Mouse (Mus musculus) v-Abl transformed pro-B cells (cell line): ENCODE data around the gene Letmd1.

Experiments used
- in situ Hi-C, 2 experiments: fragments of 400-800 bp; cut with MboI; formaldehyde crosslinking; loops; one replicate each; pipeline ENCODE4 v1.15.1; 2025; ENCODE audit not compliant: unreplicated experiment in 2 of 2

Letmd1 gene

GRCm38 (mm10) chr15:100489263-100489662 is 20.4 kb downstream of the Letmd1 start:
- in situ Hi-C loops, result no loop called here

DNA sequence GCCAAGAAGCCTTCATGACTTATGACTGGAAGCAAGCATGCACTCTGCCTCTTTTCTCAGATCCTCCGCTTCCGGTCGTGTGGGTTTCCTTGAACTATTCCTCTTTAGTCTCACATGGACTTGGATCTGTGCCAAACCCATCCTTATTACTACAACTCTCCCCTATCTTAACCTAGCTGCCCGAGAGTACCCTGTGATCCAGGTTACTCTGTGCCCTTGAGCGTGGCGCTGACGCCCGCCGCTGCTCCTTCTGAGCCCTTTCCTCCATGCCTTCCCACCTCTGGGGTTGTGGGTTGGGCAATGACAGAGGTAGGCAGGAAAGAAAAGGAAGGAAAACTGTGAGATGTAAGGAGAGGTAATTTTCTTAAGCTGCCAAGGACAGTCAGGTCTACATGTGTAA is 23.1 kb downstream of the Letmd1 start:
- in situ Hi-C loops, result no loop called here

- in situ Hi-C loops, result loop anchor here in 1 of 2 experiments (5.0 kb wide), 1 partner anchor 58 kb away; the partner anchor contains the start of gene Tfcp2
Measured at GRCm38 (mm10) chr15:100494647-100495046, 25.8 kb downstream of the Letmd1 start.

GRCm38 (mm10) chr15:100495102-100495501 is 26.3 kb downstream of the Letmd1 start, which contains the start of gene Csrnp2:
Csrnp2 (minus strand) TSS chr15:100495488.
- in situ Hi-C loops, result loop anchor here in 1 of 2 experiments (5.0 kb wide), 1 partner anchor 57 kb away; the partner anchor contains the start of gene Tfcp2

- in situ Hi-C loops, result loop anchor here in 1 of 2 experiments (5.0 kb wide), 1 partner anchor 53 kb away; the partner anchor contains the start of gene Tfcp2
Measured at GRCm38 (mm10) chr15:100499506-100499905, 30.7 kb downstream of the Letmd1 start.

DNA sequence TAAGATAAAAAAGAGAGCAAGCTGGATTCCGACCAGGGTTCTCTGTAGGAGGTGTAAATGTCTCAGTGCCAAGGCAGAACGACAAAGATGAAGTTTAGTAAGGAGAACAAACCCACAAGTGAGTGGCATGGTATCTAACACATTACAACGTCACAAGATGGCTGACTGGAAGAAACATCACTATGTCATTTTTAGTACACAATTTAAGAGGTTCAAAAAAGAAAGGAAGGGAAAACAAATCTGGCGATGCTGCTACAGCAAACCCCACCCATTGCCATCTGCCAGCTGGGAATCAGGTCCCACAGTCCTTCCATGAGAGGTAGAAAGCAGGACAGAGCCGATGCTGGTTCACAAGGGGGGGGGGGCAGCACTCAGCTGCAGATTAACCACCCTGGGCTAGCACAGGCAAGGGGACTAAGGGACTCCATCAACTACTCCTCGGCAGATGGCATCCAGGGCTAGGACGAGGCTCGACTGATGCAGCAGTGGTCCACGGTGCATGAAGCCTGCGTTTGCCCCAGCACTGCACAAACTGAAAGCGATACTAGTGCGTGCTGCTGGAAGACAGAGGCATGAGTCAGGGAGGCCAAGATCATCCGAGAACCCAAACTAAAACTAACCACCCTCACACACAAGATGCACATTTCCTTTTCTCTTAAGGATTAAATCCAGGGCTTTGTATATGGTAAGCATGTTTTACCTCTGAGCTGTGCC is 39.8 kb downstream of the Letmd1 start:
- in situ Hi-C loops, result no loop called here

DNA sequence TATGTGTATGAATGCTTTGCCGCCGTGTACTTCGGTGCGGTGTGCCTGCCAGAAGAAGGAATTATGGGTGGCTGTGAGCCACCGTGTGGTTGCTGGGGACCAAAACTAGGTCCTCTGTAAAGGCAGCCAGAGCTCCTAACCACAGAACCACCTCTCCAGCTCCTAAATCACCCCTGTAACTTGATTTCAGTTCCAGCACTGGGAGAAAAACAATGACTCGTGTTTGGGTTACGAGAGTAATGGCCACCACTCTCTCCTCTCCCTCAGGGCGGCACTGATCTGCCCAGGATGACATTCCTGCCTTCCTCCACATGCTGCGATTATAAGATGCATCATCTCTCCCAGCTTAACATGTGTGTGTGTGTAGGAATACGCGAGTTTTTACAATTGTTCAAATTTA is 41.2 kb downstream of the Letmd1 start:
- in situ Hi-C loops, result no loop called here

DNA sequence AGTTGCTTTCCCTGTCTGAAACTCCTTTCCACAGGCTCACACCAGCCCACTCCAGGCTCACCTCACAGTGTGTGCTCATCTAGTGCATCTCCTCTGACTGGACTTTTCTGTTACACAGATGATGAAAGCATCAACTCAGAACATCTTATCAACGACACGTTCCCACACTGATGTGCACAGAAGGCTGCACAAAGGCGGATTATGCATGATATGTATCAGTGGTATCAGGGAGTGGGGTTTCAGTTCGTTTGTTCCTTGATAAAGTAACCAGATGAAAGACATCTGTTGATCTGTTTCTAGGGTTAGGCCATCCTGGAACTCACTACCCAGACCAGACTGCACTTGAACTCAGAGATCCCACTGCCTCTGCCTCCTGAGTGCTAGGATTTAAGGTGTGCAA is 44.6 kb downstream of the Letmd1 start:
- in situ Hi-C loops, result no loop called here

GRCm38 (mm10) chr15:100515121-100515520 is 46.3 kb downstream of the Letmd1 start:
- in situ Hi-C loops, result no loop called here

- in situ Hi-C loops, result no loop called here
Measured at GRCm38 (mm10) chr15:100520306-100520705, 51.5 kb downstream of the Letmd1 start.

- in situ Hi-C loops, result loop anchor here in 1 of 2 experiments (25.0 kb wide), 1 partner anchor 462 kb away; no protein-coding TSS in a partner anchor
Measured at GRCm38 (mm10) chr15:100525405-100525804, 56.6 kb downstream of the Letmd1 start.

DNA sequence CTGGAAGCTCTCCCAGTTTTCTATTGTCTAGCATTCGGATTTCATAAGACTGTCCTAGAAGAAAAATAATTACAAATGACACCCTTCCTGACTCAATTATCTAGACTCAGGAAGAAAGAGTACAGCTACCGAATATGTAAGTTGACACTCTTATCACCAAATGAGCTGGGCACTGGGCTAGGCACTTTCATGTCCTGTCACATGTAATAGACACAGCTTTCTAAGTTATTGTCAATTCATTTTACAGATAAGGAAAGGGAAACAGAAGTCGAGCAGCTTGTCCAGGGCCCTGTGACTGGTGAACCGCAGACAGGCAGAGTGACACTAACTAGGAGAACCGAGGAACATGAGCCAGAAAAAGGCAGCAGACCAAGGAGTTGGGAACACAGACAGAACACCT is 59.1 kb downstream of the Letmd1 start:
- in situ Hi-C loops, result loop anchor here in 1 of 2 experiments (25.0 kb wide), 1 partner anchor 459 kb away; no protein-coding TSS in a partner anchor
